Mouse (Mus musculus) right cerebral cortex, postnatal 14 days (tissue): ENCODE results near the gene Pdzrn4.

Experiments
- DNase-seq: peaks from one replicate; pipeline ENCODE4 v3.0.0; 2022

The Pdzrn4 gene

DNA sequence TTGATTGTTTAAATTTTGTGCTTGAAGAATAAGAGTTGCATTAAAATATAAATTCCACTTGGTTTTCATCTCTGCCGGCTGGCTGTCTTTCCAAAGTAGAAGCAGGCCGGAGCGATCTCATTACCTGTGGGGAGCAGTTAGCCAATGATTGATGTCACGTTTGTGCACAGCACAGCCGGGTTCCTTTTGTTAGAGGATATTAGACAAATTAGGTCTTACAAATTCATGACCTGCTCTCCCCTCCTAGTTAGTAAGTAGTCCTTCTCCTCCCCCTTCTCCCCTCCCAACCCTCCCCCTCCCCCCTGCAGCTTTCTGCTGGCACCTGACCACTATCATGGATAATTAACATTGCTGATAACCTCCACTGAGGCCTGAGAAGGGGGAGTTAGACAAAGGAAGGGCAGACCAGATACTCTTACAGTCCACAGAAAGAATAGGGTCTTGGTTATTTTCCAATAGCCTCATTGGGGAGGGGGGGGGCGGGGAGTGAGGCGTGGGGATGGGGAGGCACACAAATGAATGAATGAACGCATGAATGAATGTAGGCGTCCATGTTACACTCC is 103.7 kb downstream of the Pdzrn4 start:
- DNase-seq, result no peak

DNA sequence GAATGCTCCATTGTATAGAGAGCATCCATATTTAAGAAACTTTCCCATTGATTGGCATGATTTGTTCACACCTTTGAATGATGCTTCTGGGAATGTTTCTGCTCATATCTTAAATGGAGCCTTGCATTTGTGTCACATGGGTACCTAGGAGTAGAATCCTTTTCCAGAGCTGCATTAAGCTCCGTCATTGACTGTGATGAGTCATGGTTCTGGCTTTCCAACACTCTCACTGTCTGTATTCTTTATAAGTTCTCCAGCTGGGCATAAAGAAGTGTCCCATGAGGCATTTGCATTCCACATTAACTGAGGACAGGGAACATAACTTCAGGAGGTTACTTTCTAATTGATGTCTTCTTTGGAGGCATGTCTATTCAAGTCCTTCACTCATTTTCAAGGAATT is 106.1 kb downstream of the Pdzrn4 start:
- DNase-seq, result no peak

DNA sequence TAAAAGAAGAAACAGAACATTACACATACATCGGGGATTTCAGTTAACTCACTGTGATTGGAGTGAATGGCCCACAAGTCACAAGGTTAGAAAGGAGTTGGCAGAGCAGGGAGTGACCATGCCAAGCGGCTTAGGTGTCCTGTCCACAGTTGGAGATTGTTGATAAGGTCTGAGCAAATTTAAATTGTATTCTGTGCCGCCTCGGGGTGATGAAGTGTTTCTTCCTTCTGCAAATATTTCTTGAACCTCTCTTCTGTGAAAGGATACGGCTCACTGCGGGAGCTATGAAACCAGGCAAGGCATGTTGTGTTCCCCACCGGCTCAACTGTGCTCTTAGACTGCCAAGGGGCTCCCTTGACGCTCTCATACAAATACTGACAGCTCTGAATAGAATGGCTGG is 112.7 kb downstream of the Pdzrn4 start:
- no peak for DNase-seq

DNA sequence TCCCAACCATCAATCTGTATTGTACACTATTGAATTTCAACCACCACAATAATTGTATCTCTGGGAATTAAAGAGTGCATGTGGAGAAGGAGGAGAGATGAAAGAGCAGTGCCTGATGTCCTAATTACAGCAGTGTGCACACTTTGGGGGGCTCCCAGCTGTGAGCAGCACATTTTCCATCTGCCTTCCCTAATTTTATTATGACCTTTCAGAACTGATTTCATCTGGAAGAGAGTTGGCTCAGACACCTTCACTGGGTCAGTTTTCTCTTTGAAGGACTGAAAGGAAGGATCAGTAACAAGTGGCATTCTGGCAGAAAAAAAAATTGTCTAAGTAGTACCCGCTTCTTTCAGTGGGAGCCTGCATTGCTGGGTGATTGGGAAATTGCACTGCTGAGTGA is 119.0 kb downstream of the Pdzrn4 start:
- no peak for DNase-seq

DNA sequence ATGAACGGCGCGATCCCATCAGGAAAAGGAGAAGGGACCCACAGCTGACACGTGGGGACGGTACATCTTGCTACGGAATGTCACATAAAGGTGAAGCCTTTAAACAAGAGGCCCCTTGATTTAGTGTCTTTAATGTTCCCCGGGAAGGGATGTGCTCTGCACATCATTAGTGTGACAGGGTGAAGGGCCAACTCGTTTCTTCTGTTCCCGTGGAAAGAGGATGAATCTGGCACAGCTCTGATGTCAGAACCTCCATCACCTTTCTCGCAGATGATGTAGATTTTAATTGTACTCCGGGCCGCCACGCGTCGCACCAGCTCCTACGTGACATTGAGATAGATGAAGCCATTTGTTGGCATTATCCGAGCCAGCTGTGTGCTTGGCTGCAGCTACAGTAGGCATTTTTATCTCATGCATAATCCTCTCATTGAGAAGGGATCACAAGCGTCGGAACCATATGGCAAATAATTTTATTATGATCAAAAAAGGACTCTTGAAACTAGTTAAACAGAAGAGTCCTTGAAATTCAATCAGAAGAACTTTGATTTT is 124.1 kb downstream of the Pdzrn4 start:
- DNase-seq, result peak; percentile 7

DNA sequence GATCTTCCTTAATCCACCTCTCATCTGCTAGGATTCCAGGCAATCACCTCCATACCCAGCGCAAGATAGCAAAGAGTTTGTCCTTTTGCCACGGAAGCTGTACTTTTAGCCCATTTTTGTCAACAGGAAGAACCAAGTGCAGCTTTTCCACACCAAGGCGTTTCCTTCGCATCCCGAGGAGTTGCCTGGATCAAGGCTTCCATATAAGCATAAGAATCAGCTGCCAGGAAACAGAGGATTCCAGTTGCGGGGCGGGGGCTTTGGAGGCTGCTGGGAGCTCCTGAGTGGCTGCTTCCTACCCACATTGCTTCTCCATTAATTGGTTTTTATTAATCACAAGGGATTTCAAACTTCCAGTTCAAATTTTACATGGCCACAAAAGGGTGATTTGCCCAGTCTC is 125.0 kb downstream of the Pdzrn4 start:
- no peak for DNase-seq

DNA sequence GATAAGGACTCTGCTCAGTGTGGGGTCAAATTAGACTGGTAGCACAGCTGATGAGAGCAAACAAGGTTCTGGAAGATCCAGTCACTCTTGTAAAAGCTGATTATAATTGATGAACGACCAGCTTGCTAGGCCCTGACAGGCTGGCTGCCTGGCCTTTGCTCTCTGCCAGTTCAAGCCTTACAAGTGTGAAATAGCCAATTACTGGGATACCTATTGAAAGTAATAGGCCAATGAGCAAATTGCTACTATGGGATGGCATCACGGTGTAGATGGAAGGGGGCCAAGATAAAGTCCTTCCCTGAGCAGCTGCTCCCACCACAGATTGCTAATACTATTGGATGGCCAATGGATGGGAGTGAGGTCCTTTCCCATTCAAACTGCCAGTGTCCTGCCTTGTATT is 128.2 kb downstream of the Pdzrn4 start:
- no peak for DNase-seq

DNA sequence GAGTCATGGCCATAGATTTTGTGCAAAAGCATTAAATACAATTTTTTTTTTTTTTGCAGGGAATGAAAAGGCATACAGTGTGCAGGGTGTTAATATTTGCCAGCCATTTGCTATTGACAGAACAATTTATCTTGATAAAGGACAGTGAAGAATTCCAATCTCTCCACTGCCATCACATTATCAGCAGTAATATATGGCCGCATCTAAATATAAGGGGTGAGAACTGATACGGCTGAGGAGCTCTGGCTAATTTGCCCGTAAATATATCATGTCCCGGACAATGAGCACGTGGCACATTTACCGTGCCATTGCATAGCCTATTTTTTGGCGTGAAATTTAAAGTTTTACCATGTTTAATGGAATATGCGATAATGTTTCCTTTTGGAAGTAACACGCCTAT is 128.7 kb downstream of the Pdzrn4 start:
- DNase-seq, result no peak

DNA sequence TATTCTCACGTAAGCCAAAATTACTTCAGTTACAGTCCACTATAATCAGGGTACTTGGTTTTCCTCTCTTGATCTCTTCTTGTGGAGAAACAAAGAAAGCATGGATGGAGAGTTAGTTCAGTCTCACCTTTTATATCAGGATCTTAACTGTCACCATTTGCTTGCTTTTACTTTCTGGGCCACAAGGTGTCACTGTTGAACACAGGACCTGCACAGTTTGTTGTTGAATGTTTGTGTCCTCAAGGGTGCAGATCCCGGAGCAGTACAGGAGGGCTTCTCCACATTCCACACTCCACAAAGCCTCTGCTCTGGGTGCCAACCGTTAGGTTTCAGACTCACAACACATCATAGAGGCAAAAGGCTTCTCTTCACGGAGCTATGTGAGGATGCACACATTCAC is 130.1 kb downstream of the Pdzrn4 start:
- peak; percentile 8 for DNase-seq

DNA sequence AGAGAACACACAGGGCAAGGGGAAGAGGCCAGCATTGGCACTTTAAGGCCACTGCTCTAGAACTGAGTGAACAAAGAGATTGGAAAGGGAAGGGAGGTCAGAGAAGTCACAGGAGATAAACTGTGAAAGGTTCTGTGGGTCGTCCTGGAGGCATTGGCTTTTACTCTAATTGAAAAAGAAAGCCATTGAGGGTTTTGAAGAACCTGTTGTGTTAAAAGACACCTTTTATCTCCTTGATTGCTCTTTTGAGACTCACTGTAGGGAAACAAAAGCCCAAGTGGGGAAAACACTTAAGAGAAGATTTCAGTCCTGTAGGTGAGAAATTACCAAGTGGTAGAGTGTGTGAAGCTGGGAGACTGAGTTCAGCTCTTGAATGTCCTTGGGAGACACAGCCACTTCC is 146.6 kb downstream of the Pdzrn4 start:
- no peak for DNase-seq

DNA sequence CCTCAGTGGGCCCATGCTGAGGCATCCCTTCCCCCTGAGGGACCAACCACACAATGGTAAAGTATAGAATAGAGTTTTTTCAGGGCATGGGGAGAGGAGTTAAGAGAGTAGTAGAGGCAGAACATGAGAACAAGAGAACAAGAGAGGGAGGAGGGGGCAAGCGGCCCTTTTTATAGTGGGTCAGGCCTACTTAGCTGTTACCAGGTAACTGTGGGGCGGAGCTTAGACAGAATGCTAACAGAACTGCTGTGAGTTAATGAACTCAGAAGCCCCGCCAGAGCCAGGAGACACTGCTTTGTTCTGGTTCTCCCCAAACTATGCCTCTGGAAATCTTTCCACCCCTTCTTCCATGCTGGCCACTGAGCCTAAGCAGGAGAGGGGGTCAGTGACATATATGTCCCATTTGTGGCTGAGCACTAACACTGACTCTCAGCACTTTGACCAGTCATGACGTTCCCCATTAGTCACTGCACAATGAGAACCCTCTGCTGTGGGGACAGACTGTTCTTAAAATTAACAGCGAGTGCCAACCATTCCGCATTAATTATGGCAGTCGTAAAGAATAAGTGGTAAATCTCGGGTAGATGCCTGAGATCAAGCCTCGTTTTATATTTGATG is 150.7 kb downstream of the Pdzrn4 start:
- no peak for DNase-seq

DNA sequence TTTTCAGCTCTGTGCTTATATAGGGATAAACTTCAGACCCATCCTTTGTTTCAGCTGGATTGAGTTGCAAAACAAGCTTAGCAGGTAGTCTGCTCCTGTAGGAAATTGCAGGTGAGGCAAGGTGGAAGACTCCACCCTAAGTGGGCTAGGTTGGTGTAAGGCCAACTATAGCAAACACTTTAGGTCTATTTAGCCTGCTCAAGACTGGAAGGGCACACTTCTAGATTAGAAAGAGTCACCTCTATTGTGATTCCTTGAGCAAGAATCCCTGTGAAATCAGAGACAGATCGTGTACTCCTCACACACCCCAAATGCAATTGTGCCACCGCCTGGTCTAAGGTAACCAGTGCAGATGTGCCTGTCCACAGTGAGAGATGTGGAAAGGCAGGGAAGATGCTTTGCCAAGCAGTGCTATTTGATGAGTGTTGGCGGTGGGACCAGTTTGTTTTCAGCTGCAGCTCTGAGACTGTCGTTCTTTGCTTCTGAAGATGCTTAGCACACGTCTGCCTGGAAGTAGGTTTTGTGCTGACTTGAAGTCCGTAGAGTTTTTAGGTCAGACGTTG is 158.4 kb downstream of the Pdzrn4 start:
- DNase-seq, result no peak

DNA sequence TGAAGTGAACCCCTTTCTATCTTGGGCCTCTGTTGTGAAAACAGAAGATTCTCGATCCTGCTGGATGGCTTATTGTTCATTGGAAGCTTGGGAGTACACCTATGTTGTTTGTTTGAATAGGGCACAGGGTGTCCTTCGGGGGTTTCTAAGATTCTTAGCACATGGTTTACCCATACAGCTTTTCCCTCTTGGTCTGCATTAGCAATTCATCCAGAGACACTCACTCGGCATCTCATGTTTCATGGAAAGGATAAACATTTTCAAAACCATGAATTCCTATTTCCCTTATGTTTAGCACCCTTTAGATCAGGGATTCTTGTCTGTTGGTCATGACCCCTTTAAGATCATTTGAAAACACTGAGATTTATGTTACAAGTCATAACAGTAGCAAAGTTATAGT is 159.0 kb downstream of the Pdzrn4 start:
- no peak for DNase-seq

DNA sequence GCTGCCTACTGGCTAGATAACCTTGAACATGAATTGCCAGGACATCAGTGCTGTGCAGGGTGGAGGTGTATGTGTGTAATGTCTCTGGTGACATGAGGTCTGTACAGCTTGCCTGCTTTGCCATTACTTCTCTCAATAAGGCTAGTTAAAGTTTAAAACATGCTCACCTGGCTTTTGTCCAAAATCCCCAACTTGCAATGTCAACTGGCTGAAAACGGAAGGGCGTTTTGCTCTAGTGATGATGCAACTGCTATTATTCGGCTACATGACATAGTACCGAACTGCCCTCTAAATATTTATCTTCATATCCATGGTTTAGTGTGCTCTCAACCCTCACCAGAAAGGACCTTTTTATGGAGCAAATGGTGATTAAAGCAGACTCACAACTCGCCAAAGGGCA is 161.9 kb downstream of the Pdzrn4 start:
- no peak for DNase-seq

DNA sequence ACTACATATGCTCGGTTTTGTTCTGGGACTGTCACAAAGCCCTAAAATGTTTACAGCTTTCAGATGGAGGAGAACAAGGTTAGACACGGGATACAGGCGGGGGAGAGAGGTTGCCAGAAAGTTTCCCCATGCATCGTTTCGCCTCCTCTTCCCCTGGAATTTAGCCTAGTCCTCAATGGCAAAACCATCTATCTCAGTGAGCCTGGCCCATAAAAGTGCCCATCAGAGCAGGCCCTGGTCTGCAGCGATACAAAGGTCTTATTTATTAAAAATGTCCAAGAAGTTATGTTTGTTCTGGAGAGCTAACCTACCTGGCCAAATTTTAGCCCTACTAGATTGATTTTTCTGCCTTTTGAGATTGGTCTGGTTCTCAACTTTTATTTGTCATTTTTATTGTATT is 165.5 kb downstream of the Pdzrn4 start:
- no peak for DNase-seq

DNA sequence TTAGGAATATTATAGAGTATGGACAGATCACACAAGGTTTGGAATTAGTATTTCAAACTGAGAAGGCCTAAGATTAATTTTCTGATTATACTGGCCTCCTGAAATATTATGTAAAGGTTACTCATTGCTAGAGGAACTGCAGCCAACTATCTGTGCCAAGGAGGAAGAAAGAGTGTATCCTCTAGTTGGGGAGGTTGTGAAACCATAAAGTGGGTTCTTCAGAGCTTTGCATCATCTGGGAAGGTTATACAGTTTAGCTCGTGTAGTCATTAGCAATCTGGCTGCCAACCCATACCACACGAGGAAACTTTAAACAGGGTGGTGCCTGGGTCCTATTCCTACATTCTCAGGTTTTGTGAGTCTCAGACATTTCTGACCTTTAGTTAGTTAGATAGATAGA is 166.9 kb downstream of the Pdzrn4 start:
- DNase-seq, result no peak

DNA sequence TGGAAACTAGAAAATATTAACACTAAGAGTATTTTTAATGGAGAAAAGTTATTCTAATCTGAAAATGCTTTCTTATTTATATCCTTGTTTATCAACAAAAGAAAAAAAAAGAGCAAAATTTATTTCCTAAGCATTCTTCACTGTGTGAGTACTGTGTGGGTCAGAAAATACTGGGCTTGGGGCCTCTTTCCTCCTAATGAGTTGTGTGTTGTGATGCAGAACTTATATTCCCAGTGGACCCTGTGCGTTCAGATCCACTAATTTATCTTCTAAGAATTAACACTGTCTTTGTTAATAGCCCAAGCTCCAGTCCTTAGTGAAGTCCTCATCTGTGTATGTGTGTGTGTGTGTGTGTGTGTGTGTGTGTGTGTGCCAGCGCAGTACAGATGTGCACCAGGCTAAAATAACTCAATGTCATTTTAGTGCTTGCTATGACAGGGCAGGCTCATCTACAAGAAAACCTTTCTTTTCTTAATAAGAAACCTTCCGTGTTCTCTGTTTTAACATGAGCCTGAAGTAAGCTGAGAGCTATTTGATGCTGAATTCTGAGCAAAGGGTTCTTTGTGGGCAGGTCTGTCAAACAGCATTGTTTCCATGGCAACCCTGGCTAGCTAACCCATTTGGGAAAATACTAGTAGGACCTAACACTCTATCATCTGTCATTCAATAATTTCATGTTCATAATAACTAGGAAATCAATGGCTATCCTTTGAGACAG is 174.0 kb downstream of the Pdzrn4 start:
- no peak for DNase-seq

DNA sequence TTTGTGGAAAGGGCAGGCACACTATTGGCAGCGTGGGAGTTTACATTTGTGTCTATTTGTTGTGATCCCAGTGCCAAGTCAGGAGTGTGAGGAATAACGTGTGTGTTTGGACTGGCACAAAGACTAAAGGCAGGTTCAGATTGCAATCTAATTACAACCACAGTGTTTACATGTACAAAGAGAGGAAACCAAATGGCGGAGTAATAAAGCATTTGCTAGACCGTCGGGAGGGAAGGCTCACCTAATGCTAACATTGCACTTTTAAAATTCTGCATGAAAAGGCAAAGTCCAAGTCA is 174.5 kb downstream of the Pdzrn4 start:
- DNase-seq, result no peak

DNA sequence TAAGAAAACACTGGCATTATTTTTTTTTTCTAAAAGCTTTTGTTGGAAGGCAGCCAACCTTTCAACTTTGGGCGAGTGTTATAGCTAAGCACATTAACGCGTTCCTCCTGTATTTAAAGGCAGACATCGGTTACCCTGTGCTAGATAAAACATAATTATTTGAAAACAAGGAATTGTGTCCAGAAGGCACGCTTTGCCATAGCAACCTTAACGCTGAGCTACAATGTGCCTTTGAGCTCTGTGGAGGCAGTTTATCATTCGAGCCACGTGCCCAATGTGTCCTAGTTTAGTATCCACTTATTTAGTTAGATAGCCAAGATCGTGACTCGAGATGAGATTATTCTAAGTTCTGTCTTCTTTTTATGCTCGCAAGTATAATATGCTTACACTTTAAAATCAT is 180.8 kb downstream of the Pdzrn4 start:
- DNase-seq, result no peak

DNA sequence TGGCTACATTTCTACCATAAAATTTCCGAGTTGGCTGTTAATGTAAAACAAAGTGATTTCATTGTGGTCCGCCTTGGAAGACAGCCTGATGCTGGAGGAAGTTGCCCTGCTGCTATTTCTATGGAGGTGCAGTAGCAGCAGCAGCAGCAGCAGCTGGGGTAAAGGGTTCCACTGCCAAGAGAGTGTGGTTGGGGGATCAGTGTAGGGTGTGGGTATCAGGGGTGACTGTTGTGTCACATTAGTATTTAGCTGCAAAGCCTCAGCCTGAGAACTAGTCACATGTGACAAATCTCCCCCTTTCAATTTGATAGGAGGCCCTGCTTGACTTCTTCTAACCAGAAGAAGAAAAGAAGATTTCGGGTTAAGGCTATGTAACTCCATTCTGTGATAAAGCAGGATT is 183.5 kb downstream of the Pdzrn4 start:
- DNase-seq, result no peak

DNA sequence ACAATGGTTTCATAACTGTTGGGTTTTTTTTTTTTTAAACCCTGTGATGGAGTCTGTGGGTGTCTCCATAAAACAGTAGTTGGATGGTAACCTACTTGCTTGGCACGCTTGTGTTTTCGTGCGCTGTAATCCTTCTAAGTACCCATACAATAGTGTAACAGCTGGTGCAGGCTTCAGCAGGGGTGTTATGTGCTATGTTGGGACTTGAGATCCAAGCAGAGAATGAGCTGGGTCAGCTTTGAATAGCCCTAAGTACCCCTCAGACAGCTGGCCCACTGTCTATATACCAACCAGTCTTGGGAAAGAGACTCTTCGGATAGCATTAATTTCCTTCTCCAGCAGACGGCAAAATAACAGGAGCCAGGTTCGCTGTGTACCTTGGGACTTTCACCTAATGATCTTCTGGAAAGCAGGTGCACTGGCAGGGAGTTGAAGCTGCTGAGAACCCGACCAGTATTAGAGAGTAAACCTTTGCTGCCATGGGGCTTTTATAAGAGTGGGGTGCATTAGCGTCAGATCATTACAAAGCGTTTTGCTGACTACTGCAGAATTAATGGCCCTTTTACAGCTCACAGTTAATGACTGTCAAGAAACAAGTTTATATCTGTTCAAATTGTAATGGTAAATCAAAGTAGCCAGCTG is 184.2 kb downstream of the Pdzrn4 start:
- DNase-seq, result no peak

DNA sequence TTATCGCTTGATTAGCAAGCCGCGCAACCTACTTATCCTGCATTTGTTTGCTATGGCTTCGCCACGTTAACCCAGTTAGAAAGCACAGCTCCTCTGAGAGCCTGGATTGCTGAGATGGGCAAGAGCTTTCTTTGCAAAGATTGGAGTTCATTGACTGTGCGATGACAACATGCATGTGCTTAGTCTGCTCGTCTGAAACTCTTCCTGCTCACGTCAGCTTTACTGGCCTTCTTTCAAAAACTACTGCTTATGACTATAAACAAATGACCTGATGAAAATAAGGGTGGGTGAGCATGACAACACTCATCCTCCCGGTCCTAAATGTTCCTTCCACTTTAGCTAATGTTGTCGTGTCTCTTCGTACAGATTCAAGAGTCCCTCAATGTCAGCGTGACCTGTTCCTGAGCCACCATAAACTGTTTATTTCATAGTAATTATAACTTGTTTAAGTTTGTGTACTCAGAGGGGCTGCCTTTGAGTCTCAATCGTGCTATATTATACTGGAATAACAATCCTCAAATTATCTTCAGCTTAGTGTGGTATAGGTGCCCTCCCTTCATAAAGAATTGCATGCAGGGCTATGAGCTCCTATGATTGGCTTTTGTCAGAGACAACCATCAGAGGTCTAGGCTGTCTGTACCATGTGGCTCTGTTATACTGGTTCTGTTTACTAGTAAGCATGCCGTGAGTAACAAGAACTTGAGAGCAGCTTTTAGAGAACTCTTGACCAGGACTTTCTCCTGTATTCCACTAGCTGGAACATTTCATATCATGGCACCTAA is 187.9 kb downstream of the Pdzrn4 start:
- no peak for DNase-seq

DNA sequence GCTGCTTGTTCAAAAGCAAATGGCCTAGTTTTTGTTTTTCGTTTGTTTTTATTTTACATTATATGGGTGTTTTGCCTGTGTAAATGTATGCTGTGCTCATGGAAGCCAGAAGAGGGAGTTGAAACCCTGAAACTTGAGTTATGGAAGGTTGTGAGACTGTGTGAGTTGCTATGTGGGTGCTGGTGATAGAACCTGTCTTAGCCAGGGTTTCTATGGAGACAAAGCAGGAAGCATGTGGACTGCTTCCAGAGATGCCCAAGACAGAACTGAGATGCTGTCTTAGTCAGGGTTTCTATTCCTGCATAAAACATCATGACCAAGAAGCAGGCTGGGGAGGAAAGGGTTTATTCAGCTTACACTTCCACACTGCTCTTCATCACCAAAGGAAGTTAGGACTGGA is 190.8 kb downstream of the Pdzrn4 start:
- no peak for DNase-seq
